Mouse (Mus musculus) spleen, adult 18-20 months (tissue): ENCODE data around the gene Fermt2.
"Not testable (repeated sequence)": the region's sequence is repeated elsewhere in the genome, so short reads cannot be mapped to it uniquely, and the experiment has no call there.

Experiments
- DNase-seq, 2 experiments: peaks; one replicate each; pipeline ENCODE4 v3.0.0; 2022; ENCODE audit warnings: mixed read lengths in 2 of 2

The Fermt2 gene

GRCm38 (mm10) chr14:45507447-45507846, 22.5 kb downstream of the Fermt2 start:
- DNase-seq, result no peak

GRCm38 (mm10) chr14:45507032-45507431, 22.9 kb downstream of the Fermt2 start:
- no peak for DNase-seq

- no peak for DNase-seq
These were observed 23.8 kb downstream of the Fermt2 start for GRCm38 (mm10) chr14:45506165-45506564.

- DNase-seq, result no peak
These were observed 25.4 kb downstream of the Fermt2 start for GRCm38 (mm10) chr14:45504422-45505113.

GRCm38 (mm10) chr14:45503934-45504333, 26.0 kb downstream of the Fermt2 start:
- DNase-seq, result no peak

GRCm38 (mm10) chr14:45500052-45500451, 29.9 kb downstream of the Fermt2 start:
- no peak for DNase-seq

GRCm38 (mm10) chr14:45497116-45497515, 32.8 kb downstream of the Fermt2 start:
- DNase-seq, result no peak

- DNase-seq, result not testable (repeated sequence)
These were observed 34.1 kb downstream of the Fermt2 start for GRCm38 (mm10) chr14:45495810-45496209.

- no peak for DNase-seq
These were observed 36.0 kb downstream of the Fermt2 start for GRCm38 (mm10) chr14:45493891-45494290.

GRCm38 (mm10) chr14:45492668-45493067, 37.2 kb downstream of the Fermt2 start:
- no peak for DNase-seq

- DNase-seq, result no peak
These were observed 37.9 kb downstream of the Fermt2 start for GRCm38 (mm10) chr14:45492038-45492437.

GRCm38 (mm10) chr14:45487201-45487600, 42.7 kb downstream of the Fermt2 start:
- DNase-seq, result not testable (repeated sequence)

- not testable (repeated sequence) for DNase-seq
These were observed 46.6 kb downstream of the Fermt2 start for GRCm38 (mm10) chr14:45483361-45483760.

- no peak for DNase-seq
These were observed 50.7 kb downstream of the Fermt2 start for GRCm38 (mm10) chr14:45478977-45479806.

- no peak for DNase-seq
These were observed 51.4 kb downstream of the Fermt2 start for GRCm38 (mm10) chr14:45478515-45478914.

GRCm38 (mm10) chr14:45477651-45478050, 52.3 kb downstream of the Fermt2 start:
- no peak for DNase-seq

GRCm38 (mm10) chr14:45476990-45477389, 52.9 kb downstream of the Fermt2 start:
- DNase-seq, result no peak

- no peak for DNase-seq
These were observed 57.4 kb downstream of the Fermt2 start for GRCm38 (mm10) chr14:45472536-45472935.

- DNase-seq, result no peak
These were observed 60.5 kb downstream of the Fermt2 start for GRCm38 (mm10) chr14:45469446-45469845.

GRCm38 (mm10) chr14:45466371-45466770, 63.5 kb downstream of the Fermt2 start:
- not testable (repeated sequence) for DNase-seq

GRCm38 (mm10) chr14:45464036-45465035, 65.6 kb downstream of the Fermt2 start:
- DNase-seq, result no peak

GRCm38 (mm10) chr14:45463599-45463998, 66.3 kb downstream of the Fermt2 start:
- DNase-seq, result no peak
